Mouse (Mus musculus) mouse trophoblast stem cell (cell line): ENCODE results near the gene Sppl2b.

Experiments used
- in situ Hi-C, 2 experiments: fragments of 300-500 bp; cut with MseI, MboI; formaldehyde crosslinking; loops; 2 replicates in 1 of 2; 3 replicates in 1 of 2; pipeline ENCODE4 v1.15.1; 2025

The Sppl2b gene

GRCm38 (mm10) chr10:80917336-80917778, 62.3 kb downstream of the Sppl2b start:
- in situ Hi-C loops, result no loop called here

- in situ Hi-C loops, result no loop called here
Measured at GRCm38 (mm10) chr10:80917779-80918434, 62.8 kb downstream of the Sppl2b start, which contains the start of gene Lmnb2. TSS of gene Lmnb2 (minus strand) at chr10:80918245.
